Mouse (Mus musculus) liver, embryonic 14.5 days (tissue): ENCODE data around the gene Slamf9. TPM values are rescaled to one million over a fixed set of nuclear protein-coding genes. Genes with fewer than 3 reads are reported as not detected.

Experiments
- ATAC-seq: fragments of 200-750 bp; cut with Nextera tagmentation; 2 replicates; pipeline ENCODE4 v1.8.0; 2017; ENCODE audit warnings: moderate number of reproducible peaks, mild to moderate bottlenecking, moderate library complexity; ENCODE audit not compliant: insufficient read depth
- DNase-seq, 3 experiments: peaks; one replicate each; pipeline ENCODE4 v3.0.0-alpha.2; 2012 to 2013; ENCODE audit warnings: low read depth in 3 of 3, low spot score in 3 of 3
- H3K27ac ChIP-seq: fragments of 300-500 bp; sonication (generic); 2 replicates; pipeline ENCODE4 v1.5.1; 2014; ENCODE audit warnings: moderate library complexity, mild to moderate bottlenecking, control low read depth, inconsistent platforms
- H3K27me3 ChIP-seq: fragments of 300-500 bp; sonication (generic); 2 replicates; pipeline ENCODE4 v1.6.1; 2014; ENCODE audit warnings: mild to moderate bottlenecking, low read length, moderate library complexity; ENCODE audit not compliant: control insufficient read depth, insufficient read depth
- H3K36me3 ChIP-seq: fragments of 300-500 bp; sonication (generic); replicated peaks from 2 replicates; pipeline ENCODE4 v1.6.1; 2014; ENCODE audit warnings: low read depth; ENCODE audit not compliant: control insufficient read depth, insufficient read depth
- H3K4me1 ChIP-seq, 2 experiments: fragments of 200-500 bp in 1 of 2; fragments of 300-500 bp in 1 of 2; sonication (generic) in 1 of 2; replicated peaks; 2 replicates each; pipeline ENCODE4 v1.6.1; 2012 to 2014; ENCODE audit warnings: antibody characterized with exemption in 1 of 2, inconsistent platforms in 1 of 2, low read length in 1 of 2; ENCODE audit not compliant: control insufficient read depth in 2 of 2, insufficient read depth in 2 of 2
- H3K4me2 ChIP-seq: fragments of 300-500 bp; sonication (generic); 2 replicates; pipeline ENCODE4 v1.6.1; 2014; ENCODE audit warnings: low read depth, mild to moderate bottlenecking, control low read depth, moderate library complexity
- H3K4me3 ChIP-seq, 2 experiments: fragments of 200-500 bp in 1 of 2; fragments of 300-500 bp in 1 of 2; sonication (generic) in 1 of 2; 2 replicates each; pipeline ENCODE4 v1.5.1; 2012 to 2014; ENCODE audit warnings: low read depth in 2 of 2, low read length in 2 of 2, mild to moderate bottlenecking in 2 of 2, control low read depth in 1 of 2, inconsistent platforms in 1 of 2, moderate library complexity in 1 of 2; ENCODE audit not compliant: insufficient read depth in 1 of 2
- H3K9ac ChIP-seq: fragments of 300-500 bp; sonication (generic); replicated peaks from 2 replicates; pipeline ENCODE4 v1.6.1; 2014; ENCODE audit warnings: mild to moderate bottlenecking, control low read depth, moderate library complexity
- H3K9me3 ChIP-seq: fragments of 300-500 bp; sonication (generic); 2 replicates; pipeline ENCODE4 v1.6.1; 2016; ENCODE audit warnings: low read length, mixed read lengths; ENCODE audit not compliant: control insufficient read depth
- CTCF ChIP-seq: IDR thresholded peaks from 2 replicates; pipeline ENCODE4 v1.5.1; 2016; ENCODE audit warnings: antibody characterized with exemption, low read depth, control low read depth
- EP300 ChIP-seq: IDR thresholded peaks from 2 replicates; pipeline ENCODE4 v1.6.1; 2016; ENCODE audit warnings: antibody characterized with exemption, low read depth
- WGBS: fragments of 180-500 bp; shearing (Covaris S2); extraction: QIAGEN DNeasy Blood & Tissue Kit; methylation state at CpG from one replicate; pipeline ENCODE4 v1.1.7; 2014; ENCODE audit not compliant: insufficient replicate concordance; 5-methylcytosine and 5-hydroxymethylcytosine counted together
- polyA plus RNA-seq, 2 experiments: library from polyadenylated mRNA; depleted of rRNA in 1 of 2; stranded (reverse) in 1 of 2; unstranded in 1 of 2; fragments of >200 nt; fragmentation: Nextera tagmentation in 1 of 2; extraction: Ambion mirVana in 1 of 2; gene quantifications; 2 replicates each; pipeline versions ENCODE4 v1.2.1 to v1.2.3; 2012 to 2014

The Slamf9 gene
- polyA plus RNA-seq, 2 experiments, result 1.5 to 1.9 TPM

GRCm38 (mm10) chr1:172493516-172493915 lies 18.4 kb downstream of the Slamf9 start:
- Histone ChIP-seq H3K4me2 (no peak overlapping the region), H3K36me3 (no peaks in the 10 kb centered on the region), H3K27me3 (no peaks in the 10 kb centered on the region; the same call in 1 of the 2 replicates), H3K27ac (no peak overlapping the region), H3K4me1 (no peaks in the 10 kb centered on the region), H3K9me3 (no peaks in the 10 kb centered on the region), H3K4me3 (no peak overlapping the region), H3K9ac (no peak overlapping the region)
- 39% methylated on average over 6 of the region's 6 CpGs for WGBS
- no peak for ATAC-seq
- DNase-seq, result no peak
- no peak for TF ChIP-seq CTCF
- TF ChIP-seq EP300, result no peak

GRCm38 (mm10) chr1:172496030-172496429 lies 20.9 kb downstream of the Slamf9 start:
- no peak for TF ChIP-seq EP300
- TF ChIP-seq CTCF, result no peak
- Histone ChIP-seq H3K4me2 (no peak overlapping the region), H3K4me3 (no peak overlapping the region), H3K36me3 (no peaks in the 10 kb centered on the region), H3K9me3 (no peaks in the 10 kb centered on the region), H3K9ac (no peak overlapping the region), H3K27me3 (no peaks in the 10 kb centered on the region), H3K27ac (no peak overlapping the region), H3K4me1 (no peaks in the 10 kb centered on the region; a peak in 1 of 4 replicates)
- DNase-seq (no peak), ATAC-seq (no peak)
- 79% methylated on average over 17 of the region's 17 CpGs for WGBS

- Histone ChIP-seq H3K9ac (no peak overlapping the region), H3K4me3 (no peak overlapping the region), H3K27ac (no peak overlapping the region), H3K4me2 (no peak overlapping the region), H3K36me3 (no peaks in the 10 kb centered on the region), H3K27me3 (no peaks in the 10 kb centered on the region), H3K9me3 (no peaks in the 10 kb centered on the region), H3K4me1 (peaks cover 0 to 10% of the 10 kb centered on the region in 2 experiments; a peak in 3 of 4 replicates)
- ATAC-seq (no peak), DNase-seq (no peak)
- TF ChIP-seq CTCF, result no peak
- WGBS, result 31% methylated on average over 10 of the region's 10 CpGs
These were observed 22.3 kb downstream of the Slamf9 start for GRCm38 (mm10) chr1:172497428-172497827.

GRCm38 (mm10) chr1:172499765-172500441 lies 24.7 kb downstream of the Slamf9 start, which contains the start of gene Tagln2:
Gene Tagln2 (plus strand): TSS chr1:172500047.
- no peaks in the 10 kb centered on the region for H3K9me3 ChIP-seq
- 2% methylated on average over 30 of the region's 30 CpGs for WGBS
- no peaks in the 10 kb centered on the region for H3K36me3 ChIP-seq
- H3K4me3 ChIP-seq, result peak within 1 kb of the TSS; percentile 62 to 64
- H3K9ac ChIP-seq, result peak within 1 kb of the TSS; percentile 61
- peak within 1 kb of the TSS; percentile 67 for H3K4me2 ChIP-seq
- TF ChIP-seq EP300 (no peak), CTCF (0 out of 2 replicates have a peak, but pooled peaks have one; percentile 3)
- H3K27me3 ChIP-seq, result no peaks in the 10 kb centered on the region
- ATAC-seq (peak; percentile 50; the same call in 1 of the 2 replicates), DNase-seq (no peak)
- H3K4me1 ChIP-seq, result peaks cover 0 to 23% of the 10 kb centered on the region in 2 experiments; a peak in 3 of 4 replicates
- no peak within 1 kb of the TSS; the same call in 1 of the 2 replicates for H3K27ac ChIP-seq

GRCm38 (mm10) chr1:172500451-172501370 lies 25.6 kb downstream of the Slamf9 start:
- H3K4me1 ChIP-seq, result peaks cover 0 to 23% of the 10 kb centered on the region in 2 experiments; a peak in 3 of 4 replicates
- H3K27ac ChIP-seq, result no peak overlapping the region; the same call in 1 of the 2 replicates
- DNase-seq (no peak), ATAC-seq (peak; percentile 57)
- H3K27me3 ChIP-seq, result no peaks in the 10 kb centered on the region
- peaks cover 3% of the 10 kb centered on the region for H3K36me3 ChIP-seq
- no peaks in the 10 kb centered on the region for H3K9me3 ChIP-seq
- WGBS, result under 1% methylated on average over 56 of the region's 56 CpGs
- TF ChIP-seq CTCF (no peak), EP300 (no peak)
- peak overlapping the region; percentile 62 to 64 for H3K4me3 ChIP-seq
- H3K9ac ChIP-seq, result peak overlapping the region; percentile 61
- H3K4me2 ChIP-seq, result peak overlapping the region; percentile 67
